Mouse (Mus musculus) midbrain, embryonic 16.5 days (tissue): ENCODE data around the gene Lrch3. TPM values are rescaled to one million over a fixed set of nuclear protein-coding genes. Genes with fewer than 3 reads are reported as not detected.
"Not testable (repeated sequence)": the region's sequence is repeated elsewhere in the genome, so short reads cannot be mapped to it uniquely, and the experiment has no call there.

ENCODE experiments used
- ATAC-seq: fragments of 200-750 bp; cut with Nextera tagmentation; 2 replicates; pipeline ENCODE4 v1.8.0; 2017; ENCODE audit warnings: moderate TSS enrichment
- H3K27ac ChIP-seq: fragments of 300-500 bp; sonication (generic); 2 replicates; pipeline ENCODE4 v1.5.1; 2014; ENCODE audit warnings: mild to moderate bottlenecking, low read length, mixed read lengths
- H3K27me3 ChIP-seq: fragments of 300-500 bp; sonication (generic); 2 replicates; pipeline ENCODE4 v1.6.1; 2014; ENCODE audit warnings: low read depth, low read length, mixed read lengths; ENCODE audit not compliant: control insufficient read depth, insufficient read depth
- H3K36me3 ChIP-seq: fragments of 300-500 bp; sonication (generic); 2 replicates; pipeline ENCODE4 v1.6.1; 2014; ENCODE audit warnings: mild to moderate bottlenecking, low read length, moderate library complexity, mixed read lengths; ENCODE audit not compliant: control insufficient read depth, insufficient read depth
- H3K4me1 ChIP-seq: fragments of 300-500 bp; sonication (generic); 2 replicates; pipeline ENCODE4 v1.6.1; 2014; ENCODE audit warnings: mild to moderate bottlenecking, low read length, mixed read lengths; ENCODE audit not compliant: control insufficient read depth, insufficient read depth
- H3K4me2 ChIP-seq: fragments of 300-500 bp; sonication (generic); 2 replicates; pipeline ENCODE4 v1.6.1; 2014; ENCODE audit warnings: mild to moderate bottlenecking, low read length, mixed read lengths
- H3K4me3 ChIP-seq: fragments of 300-500 bp; sonication (generic); 2 replicates; pipeline ENCODE4 v1.5.1; 2014; ENCODE audit warnings: low read depth, mild to moderate bottlenecking, low read length, moderate library complexity, mixed read lengths
- H3K9ac ChIP-seq: fragments of 300-500 bp; sonication (generic); 2 replicates; pipeline ENCODE4 v1.6.1; 2014; ENCODE audit warnings: low read depth, low read length, mixed read lengths
- H3K9me3 ChIP-seq: fragments of 300-500 bp; sonication (generic); replicated peaks from 2 replicates; pipeline ENCODE4 v1.6.1; 2014; ENCODE audit warnings: mild to moderate bottlenecking, low read length, mixed read lengths; ENCODE audit not compliant: control insufficient read depth, poor library complexity, severe bottlenecking
- WGBS: fragments of 180-500 bp; shearing (Covaris S2); extraction: QIAGEN DNeasy Blood & Tissue Kit; methylation state at CpG from one replicate; pipeline ENCODE4 v1.1.7; 2014; 5-methylcytosine and 5-hydroxymethylcytosine counted together
- polyA plus RNA-seq: library from polyadenylated mRNA; unstranded; fragments of >200 nt; fragmentation: Nextera tagmentation; extraction: Ambion mirVana; gene quantifications from 2 replicates; pipeline ENCODE4 v1.2.1, GENCODE M21; 2015

The Lrch3 gene
- polyA plus RNA-seq, 1 experiment from 2014 or later = 39.5 TPM

GRCm38 (mm10) chr16:32935088-32935487 is 21.2 kb downstream of the Lrch3 start:
- Histone ChIP-seq H3K27me3 (no peaks in the 10 kb centered on the region), H3K36me3 (no peaks in the 10 kb centered on the region), H3K9me3 (no peaks in the 10 kb centered on the region), H3K4me1 (peaks cover 4% of the 10 kb centered on the region; the same call in 1 of the 2 replicates), H3K4me3 (no peak overlapping the region), H3K9ac (no peak overlapping the region), H3K27ac (no peak overlapping the region), H3K4me2 (no peak overlapping the region)
- ATAC-seq = no peak
- whole genome bisulfite sequencing = 78% methylated on average over 1 of the region's 1 CpGs

DNA sequence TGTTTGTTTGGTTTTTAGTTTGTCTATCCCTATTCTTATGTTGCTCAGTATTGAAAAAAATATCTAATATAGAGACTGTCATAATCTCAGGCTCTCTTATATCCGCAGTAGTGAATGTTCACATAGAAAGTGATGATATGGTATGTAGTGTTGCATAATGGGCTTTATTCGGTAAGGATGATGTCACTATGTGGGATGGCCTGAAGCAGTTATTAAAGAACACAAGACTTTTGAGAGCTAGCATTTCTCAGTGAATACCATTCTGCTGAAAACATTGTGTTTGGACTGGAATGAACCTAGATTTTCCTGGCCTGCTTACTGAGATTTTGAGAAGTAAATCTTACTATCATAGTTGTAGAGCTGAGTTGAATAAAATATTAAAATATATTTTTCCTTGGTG is 23.5 kb downstream of the Lrch3 start:
- Histone ChIP-seq H3K27me3 (no peaks in the 10 kb centered on the region), H3K4me3 (no peak overlapping the region), H3K36me3 (no peaks in the 10 kb centered on the region), H3K4me2 (no peak overlapping the region), H3K4me1 (peaks cover 4% of the 10 kb centered on the region; the same call in 1 of the 2 replicates), H3K9ac (no peak overlapping the region), H3K27ac (no peak overlapping the region), H3K9me3 (no peaks in the 10 kb centered on the region)
- ATAC-seq = no peak
- WGBS = 83% methylated on average over 2 of the region's 2 CpGs

DNA sequence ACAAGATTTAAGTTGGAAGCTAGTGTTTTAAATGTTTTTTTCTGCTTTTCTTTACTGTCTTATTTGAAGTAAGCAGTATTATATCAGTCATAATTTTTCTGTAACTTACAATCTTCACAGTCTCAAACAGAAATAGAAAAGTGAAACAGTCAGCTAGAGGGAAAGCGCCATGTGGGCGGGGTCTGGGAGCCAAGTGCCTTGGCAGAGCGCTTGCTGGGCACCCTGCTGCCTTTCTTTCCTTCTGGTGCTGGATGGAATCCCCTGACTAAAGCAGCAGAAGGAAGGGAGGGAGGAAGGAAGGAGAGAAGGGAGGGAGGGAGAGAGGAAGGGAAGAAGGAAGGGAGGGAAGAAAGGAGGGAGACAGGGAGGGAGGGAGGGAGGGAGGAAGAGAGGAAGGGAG is 25.4 kb downstream of the Lrch3 start:
- H3K27ac ChIP-seq, H3K4me3 ChIP-seq, H3K36me3 ChIP-seq, H3K4me2 ChIP-seq, H3K4me1 ChIP-seq, H3K9me3 ChIP-seq, H3K9ac ChIP-seq, H3K27me3 ChIP-seq, ATAC-seq: not testable (repeated sequence)
- WGBS = 19% methylated on average over 3 of the region's 3 CpGs

- not testable (repeated sequence) for H3K27ac ChIP-seq, H3K9ac ChIP-seq
Observed at GRCm38 (mm10) chr16:32939716-32940115, 25.8 kb downstream of the Lrch3 start.

GRCm38 (mm10) chr16:32941226-32941625 is 27.3 kb downstream of the Lrch3 start:
- 78% methylated on average over 2 of the region's 2 CpGs for WGBS
- not testable (repeated sequence) for ATAC-seq, H3K4me3 ChIP-seq, H3K4me2 ChIP-seq, H3K27ac ChIP-seq, H3K27me3 ChIP-seq, H3K9me3 ChIP-seq, H3K9ac ChIP-seq, H3K4me1 ChIP-seq, H3K36me3 ChIP-seq

More at GRCm38 (mm10) chr16:32939716-32940115, 25.8 kb downstream of the Lrch3 start:
- H3K27me3 ChIP-seq, H3K4me1 ChIP-seq, H3K9me3 ChIP-seq, H3K4me2 ChIP-seq, H3K36me3 ChIP-seq, H3K4me3 ChIP-seq, ATAC-seq: not testable (repeated sequence)
- WGBS = 92% methylated on average over 4 of the region's 4 CpGs

GRCm38 (mm10) chr16:32942694-32943093 is 28.8 kb downstream of the Lrch3 start:
- no peak overlapping the region for H3K4me2 ChIP-seq
- H3K4me1 ChIP-seq = no peaks in the 10 kb centered on the region
- H3K27me3 ChIP-seq = no peaks in the 10 kb centered on the region
- no peaks in the 10 kb centered on the region for H3K36me3 ChIP-seq
- no peak overlapping the region for H3K9ac ChIP-seq
- no peaks in the 10 kb centered on the region for H3K9me3 ChIP-seq
- H3K27ac ChIP-seq = no peak overlapping the region
- WGBS = 93% methylated on average over 5 of the region's 5 CpGs
- no peak for ATAC-seq
- H3K4me3 ChIP-seq = no peak overlapping the region

DNA sequence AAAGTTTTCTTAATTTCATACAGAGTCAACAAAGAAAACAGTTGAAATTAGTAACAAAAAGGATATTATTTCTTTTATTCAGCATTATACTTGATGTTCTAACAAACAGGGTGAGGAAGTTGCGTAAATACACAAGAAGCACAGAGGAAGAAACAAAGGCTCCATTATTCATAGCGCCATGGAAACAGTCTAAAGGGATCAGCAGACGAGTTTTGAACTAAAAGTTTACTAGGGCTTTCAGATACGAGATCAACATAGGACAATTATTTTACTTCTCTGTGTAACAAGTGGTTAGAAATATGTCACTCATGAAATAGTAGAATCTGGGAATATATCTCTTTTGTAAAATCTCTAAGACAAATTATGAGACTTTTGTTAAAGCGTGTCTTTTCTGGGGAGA is 31.5 kb downstream of the Lrch3 start:
- ATAC-seq = no peak
- H3K4me2 ChIP-seq = no peak overlapping the region
- no peak overlapping the region for H3K27ac ChIP-seq
- H3K27me3 ChIP-seq = no peaks in the 10 kb centered on the region
- H3K4me1 ChIP-seq = no peaks in the 10 kb centered on the region
- 30% methylated on average over 5 of the region's 5 CpGs for WGBS
- no peaks in the 10 kb centered on the region for H3K9me3 ChIP-seq
- H3K36me3 ChIP-seq = no peaks in the 10 kb centered on the region
- no peak overlapping the region for H3K9ac ChIP-seq
- no peak overlapping the region for H3K4me3 ChIP-seq

GRCm38 (mm10) chr16:32948016-32948415 is 34.1 kb downstream of the Lrch3 start:
- no peak for ATAC-seq
- no peaks in the 10 kb centered on the region for H3K9me3 ChIP-seq
- WGBS = 70% methylated on average over 8 of the region's 8 CpGs
- H3K27me3 ChIP-seq = no peaks in the 10 kb centered on the region
- H3K36me3 ChIP-seq = no peaks in the 10 kb centered on the region
- H3K4me3 ChIP-seq = no peak overlapping the region
- no peak overlapping the region for H3K9ac ChIP-seq
- no peak overlapping the region for H3K4me2 ChIP-seq
- no peak overlapping the region for H3K27ac ChIP-seq
- no peaks in the 10 kb centered on the region for H3K4me1 ChIP-seq

- H3K4me3 ChIP-seq = no peak overlapping the region
- ATAC-seq = no peak
- H3K9ac ChIP-seq = no peak overlapping the region
- H3K27me3 ChIP-seq = no peaks in the 10 kb centered on the region
- WGBS = 95% methylated on average over 5 of the region's 5 CpGs
- no peak overlapping the region for H3K4me2 ChIP-seq
- no peaks in the 10 kb centered on the region for H3K36me3 ChIP-seq
- no peaks in the 10 kb centered on the region for H3K4me1 ChIP-seq
- no peak overlapping the region for H3K27ac ChIP-seq
- no peaks in the 10 kb centered on the region for H3K9me3 ChIP-seq
Observed at GRCm38 (mm10) chr16:32948656-32949055, 34.8 kb downstream of the Lrch3 start.

DNA sequence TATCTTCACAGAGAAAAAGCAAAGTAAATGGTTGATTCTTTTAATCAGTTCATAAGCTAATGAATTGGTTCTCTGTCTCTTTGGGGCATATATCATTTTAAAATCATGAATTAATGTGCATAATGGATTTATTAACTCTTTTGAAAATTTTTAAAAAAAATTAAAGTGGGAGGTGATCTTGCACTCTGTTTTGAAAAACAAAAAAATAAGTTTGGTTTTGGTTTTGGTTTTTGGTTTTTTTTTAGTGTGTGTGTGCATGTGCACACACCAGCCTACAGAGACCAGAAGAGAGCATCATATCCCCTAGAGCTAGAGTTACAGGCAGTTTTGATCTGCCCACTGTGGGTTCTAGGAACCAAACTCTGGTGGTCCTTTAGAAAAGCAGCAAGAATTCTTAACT is 35.4 kb downstream of the Lrch3 start:
- no peaks in the 10 kb centered on the region for H3K27me3 ChIP-seq
- no peaks in the 10 kb centered on the region for H3K36me3 ChIP-seq
- ATAC-seq = no peak
- no peaks in the 10 kb centered on the region for H3K4me1 ChIP-seq
- H3K9ac ChIP-seq = no peak overlapping the region
- H3K27ac ChIP-seq = no peak overlapping the region
- no peak overlapping the region for H3K4me2 ChIP-seq
- H3K4me3 ChIP-seq = no peak overlapping the region
- H3K9me3 ChIP-seq = no peaks in the 10 kb centered on the region
